Mouse (Mus musculus) adipocyte (in vitro differentiated cells): ENCODE data around the gene Pcp4l1.
"Not testable (repeated sequence)": the region's sequence is repeated elsewhere in the genome, so short reads cannot be mapped to it uniquely, and the experiment has no call there.

Experiments used
- DNase-seq: peaks from one replicate; pipeline ENCODE4 v3.0.0-alpha.2; 2016; ENCODE audit warnings: low spot score

Pcp4l1 gene

DNA sequence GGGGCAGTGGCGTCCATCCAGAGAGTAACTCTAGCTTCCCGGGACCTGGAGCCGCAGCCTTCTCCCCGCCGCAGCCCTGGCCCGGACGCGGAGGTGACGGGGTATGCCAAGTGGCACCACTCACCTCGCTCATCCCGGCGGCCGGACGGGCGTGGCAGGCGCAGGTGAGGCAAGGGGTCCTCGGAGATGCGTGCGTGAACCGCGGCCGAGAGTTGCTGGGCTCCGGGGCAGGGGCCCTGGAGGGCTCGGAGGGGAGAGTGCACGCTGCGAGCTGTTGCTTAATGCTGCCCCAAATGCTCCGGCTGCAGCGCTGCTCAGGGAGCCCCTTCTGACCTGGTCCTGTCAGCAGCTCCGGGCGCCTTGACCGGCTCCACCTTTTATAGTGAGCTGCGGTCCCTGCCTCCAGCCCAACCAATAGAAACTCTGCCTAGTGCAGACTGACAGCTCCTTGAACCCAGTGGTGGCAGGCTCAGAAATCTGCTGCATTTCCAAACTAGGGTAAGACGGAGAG, at the start of gene Pcp4l1:
Pcp4l1 (minus strand) TSS at position 382 of the 511 bp plus-strand sequence.
- no peak for DNase-seq

DNA sequence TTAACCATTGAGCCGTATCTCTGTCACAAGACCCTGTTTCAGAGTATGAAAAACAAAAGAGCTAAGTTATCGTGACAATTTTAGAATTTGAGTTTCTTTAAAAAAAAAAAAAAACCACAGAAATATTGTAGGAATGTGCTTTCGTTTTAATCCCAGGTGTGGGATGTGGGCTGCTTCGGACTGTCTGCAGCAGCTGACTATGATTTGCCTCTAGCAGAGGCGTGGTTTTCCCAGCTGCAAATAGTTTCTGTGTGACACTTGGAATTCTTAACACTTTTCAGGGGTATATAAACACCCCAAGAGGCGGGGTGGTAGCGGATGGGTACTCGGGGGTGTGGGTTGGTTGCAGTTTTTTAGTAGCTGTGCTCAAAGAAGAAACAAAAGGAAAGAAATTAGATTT, 49.3 kb upstream of the Pcp4l1 start:
- no peak for DNase-seq

DNA sequence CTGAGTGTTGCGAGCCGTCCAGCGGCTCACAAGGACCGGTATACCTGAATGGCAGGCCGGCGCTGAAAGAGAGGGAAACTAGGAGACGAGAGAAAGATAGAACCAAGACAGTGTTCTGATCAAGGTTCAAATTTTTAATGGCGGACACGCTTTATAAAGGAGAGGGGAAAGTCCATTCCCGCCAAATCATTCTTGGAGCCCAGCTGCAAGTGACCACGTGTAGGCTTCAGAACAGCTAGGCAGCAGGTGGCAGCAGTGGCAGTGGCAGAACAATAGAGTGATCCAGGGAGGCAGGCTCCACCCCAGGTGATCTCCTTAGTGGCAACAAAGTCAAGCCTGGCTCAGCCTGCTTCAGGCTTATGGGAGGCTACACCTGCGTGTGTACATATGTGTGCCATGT, 45.9 kb upstream of the Pcp4l1 start:
- not testable (repeated sequence) for DNase-seq

DNA sequence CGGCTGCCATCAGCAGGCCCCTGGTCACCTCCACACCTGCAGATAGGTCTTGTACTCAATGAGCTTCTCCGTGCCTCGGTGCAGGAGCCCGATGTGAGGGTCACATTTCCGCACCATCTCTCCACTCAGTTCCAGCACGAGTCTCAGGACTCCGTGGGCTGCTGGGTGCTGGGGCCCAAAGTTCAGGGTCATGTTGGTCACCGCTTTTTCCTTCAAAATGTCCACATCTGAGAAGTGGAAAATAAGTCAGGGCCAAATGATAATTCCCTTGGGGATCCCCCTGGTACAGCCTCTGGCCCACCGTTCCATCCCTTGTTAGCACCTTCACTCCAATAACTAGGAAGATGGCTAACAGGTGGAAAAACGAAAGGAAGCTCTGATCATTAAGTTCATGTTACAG, 44.8 kb upstream of the Pcp4l1 start:
- no peak for DNase-seq

DNA sequence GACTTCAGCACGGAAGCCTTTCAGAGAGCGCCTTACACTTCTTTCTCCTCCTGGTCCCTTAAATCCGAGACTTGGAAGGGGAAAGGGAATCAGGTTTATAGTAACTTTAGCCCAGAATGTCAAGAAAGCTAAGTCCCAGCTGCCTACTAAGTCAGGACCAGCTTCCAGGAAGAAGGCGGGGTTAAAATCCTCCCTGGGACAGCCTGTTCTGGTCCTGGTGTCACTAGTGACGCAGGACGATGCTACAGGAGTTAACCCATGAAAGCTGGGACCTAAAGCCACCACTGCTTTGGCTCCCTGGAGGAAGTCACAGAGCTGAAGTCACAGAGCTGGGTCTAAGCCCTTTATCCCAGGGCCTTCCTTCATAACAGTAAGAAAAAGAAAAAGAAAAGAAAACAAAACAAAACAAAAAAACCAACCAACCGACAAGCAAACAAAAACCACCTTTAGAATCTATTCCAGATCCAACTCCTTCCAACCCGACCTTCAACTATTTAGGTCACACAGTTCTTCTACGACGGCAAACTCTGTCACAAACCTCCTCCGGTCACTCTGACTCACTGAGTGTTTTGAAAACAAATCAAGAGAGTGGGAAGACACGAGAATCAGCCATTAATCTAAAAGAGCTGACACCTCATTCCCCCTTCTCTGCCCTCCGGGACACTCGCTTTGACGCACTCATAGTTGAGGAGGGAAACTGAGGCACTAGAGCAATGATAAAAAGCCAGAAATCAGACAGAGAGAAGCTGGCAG, 44.1 kb upstream of the Pcp4l1 start:
- DNase-seq = no peak

DNA sequence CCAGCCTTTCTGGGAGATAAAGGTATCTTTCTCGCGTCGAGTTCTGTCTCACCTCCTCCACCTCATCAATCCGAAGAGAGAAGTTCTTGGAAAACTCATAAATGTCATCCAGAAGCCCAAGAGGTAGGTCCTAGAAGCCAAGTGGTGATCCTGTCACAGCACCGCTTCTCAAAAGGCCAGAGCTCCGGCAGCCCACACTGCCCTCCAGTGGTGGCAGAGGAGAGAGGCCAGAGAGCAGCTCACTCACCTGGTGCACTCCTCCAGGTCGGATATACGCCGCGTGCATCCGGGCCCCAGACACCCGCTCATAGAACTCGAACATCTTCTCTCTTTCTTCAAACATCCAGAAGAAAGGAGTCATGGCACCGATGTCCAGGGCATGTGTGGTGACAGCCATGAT, 42.4 kb upstream of the Pcp4l1 start:
- DNase-seq = peak; percentile 62

DNA sequence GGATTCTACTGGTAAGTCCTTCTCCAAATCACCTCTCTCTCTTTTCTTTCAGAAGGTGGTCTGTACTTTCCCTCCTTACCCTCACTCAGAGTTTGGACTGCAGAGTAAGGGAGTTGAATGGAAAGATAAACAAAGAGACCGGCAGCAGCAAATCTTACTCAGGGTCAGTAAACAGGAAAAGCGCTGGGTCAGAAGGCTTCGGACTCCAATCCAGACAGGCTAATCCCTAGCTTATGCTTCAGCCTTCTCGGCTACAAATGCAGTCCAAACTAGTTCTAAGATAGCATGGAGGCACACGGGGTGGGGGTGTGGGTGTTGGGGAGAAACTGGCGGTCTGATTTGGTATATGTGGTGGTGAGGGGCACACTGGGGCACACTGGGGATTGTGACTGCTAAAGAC, 41.4 kb upstream of the Pcp4l1 start:
- DNase-seq = no peak

DNA sequence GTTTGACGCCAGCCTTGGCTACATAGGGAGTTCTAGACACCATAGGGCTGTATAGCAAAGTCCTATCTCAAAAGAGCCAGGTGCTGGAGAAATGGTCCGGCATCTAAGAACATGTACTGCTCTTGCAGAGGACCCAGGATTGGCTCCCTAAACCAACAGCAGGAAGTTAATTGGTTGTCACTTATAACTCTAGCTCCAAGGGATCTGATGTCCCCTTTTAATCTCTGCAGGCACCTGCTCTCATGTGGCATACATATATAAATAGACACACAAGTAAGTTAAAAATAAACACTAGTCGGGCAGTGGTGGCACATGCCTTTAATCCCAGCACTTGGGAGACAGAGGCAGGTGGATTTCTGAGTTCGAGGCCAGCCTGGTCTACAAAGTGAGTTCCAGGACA, 39.7 kb upstream of the Pcp4l1 start:
- DNase-seq = no peak

DNA sequence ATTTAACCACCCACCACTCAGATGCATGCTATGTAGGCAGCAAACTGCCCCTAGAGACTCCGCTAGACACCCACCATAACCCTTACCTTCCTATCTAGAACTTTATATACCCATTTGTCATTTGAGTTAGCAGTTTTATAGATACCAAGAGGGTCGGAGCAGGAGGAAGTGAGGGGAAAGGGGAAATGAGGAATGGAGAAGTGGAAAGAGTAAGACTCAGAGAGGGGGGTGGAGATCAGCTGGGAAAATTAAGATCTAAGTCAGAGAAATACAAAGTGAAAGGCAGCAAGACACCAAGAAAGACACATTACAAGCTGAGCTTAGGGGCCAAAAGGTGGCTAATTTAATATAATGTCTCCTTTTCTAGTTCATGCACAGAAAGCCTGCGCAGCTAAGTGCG, 38.5 kb upstream of the Pcp4l1 start:
- no peak for DNase-seq

DNA sequence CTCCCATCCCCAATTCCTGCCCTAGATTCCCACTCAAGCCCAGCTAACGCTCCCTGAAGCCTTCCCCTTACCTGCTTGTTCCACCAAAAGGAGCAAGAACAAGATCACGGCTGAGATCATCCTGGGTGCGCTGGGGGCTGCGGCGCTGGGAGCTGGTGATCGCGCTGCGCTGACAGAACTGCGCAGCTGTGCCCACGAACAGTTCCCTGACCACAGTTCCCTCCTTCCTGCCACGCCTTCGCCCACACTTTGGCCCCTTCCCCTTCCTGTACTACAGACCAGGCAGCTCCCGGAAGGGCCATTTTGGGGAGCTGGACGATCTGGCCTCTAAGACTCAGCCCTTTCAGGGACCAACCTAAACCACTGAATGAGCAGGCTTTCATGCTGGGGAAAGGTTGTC, 38.1 kb upstream of the Pcp4l1 start, which contains the start of gene Fcer1g:
Fcer1g (minus strand) TSS at position 240 of the 400 bp plus-strand sequence.
- no peak for DNase-seq

DNA sequence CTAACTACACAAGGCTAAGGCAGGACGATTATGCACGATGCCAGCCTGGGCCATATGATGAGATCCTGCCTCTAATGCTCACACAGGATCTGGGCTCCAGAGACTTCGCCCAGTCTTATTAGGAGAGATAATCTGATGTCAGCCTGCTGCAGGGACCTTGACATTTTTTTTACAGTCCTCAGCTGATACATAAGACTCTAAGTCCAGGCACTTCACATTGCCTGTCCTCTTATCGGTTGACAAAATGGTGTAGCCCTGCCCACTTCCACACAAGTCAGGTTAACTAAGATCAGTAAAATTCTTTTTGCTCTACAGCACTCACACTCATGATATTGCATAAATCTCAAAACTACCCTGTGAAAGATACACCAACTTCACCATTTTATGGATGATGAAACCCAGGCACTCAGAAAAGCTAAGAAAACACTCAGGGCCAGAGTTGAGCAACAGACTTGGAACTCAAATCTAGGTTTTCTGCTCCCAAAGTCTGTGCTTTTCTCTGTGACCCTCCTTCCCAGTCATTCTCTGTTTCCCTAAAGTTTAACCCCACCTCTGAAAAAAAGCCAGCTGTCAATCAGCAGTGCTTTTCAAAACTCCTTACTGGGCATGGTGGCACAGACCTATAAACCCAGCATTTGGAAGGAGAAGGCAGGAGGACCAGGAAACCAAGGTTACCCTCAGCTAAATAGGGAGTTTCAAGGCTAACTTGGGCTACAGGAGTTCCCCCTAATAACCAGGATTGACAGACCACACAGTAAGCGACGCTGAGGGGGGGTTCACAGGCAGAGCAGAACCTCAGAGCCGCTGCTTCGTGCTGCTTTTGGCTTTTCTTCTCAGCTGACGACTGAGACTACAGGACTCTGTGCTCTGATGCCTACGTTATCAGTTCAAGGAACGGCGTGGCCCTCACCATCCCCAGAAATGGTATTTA, 37.0 kb upstream of the Pcp4l1 start:
- DNase-seq = peak; percentile 89

DNA sequence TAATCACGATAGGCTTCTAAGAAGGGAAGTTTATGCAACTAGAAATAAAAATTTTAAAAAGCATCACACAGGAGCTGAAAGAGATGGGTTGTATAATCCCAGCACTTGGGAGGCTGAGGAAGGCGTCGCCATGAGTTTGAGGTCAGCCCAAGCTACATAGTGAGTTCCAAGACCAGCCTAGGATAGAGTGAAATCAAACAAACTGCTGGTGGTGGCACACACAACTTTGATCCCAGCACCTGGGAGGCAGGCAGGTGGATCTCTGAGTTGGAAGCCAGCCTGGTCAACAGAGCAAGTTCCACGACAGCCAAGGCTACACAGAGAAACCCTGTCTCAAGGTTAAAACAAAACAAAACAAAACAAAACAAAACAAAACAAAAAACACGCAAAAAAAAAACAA, 36.3 kb upstream of the Pcp4l1 start:
- no peak for DNase-seq

DNA sequence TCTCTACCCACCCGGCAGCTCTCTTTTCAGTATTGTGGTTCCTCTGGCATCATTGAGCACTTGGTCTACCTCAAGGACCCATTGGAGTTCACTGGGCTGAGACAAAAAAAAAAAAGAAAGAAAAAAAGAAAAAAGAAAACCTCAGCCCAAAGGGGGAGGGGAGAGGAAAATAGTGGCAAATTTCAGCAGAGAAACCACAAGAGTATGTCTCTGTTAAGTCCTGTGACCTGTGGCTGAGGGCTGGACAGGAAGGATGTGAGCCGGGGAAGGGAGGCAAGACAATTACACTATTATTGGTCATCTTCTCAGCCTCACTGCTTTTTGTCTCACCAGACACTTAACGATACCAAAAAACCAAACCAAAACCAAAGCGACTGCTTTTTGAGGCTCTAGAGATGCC, 35.8 kb upstream of the Pcp4l1 start:
- no peak for DNase-seq

DNA sequence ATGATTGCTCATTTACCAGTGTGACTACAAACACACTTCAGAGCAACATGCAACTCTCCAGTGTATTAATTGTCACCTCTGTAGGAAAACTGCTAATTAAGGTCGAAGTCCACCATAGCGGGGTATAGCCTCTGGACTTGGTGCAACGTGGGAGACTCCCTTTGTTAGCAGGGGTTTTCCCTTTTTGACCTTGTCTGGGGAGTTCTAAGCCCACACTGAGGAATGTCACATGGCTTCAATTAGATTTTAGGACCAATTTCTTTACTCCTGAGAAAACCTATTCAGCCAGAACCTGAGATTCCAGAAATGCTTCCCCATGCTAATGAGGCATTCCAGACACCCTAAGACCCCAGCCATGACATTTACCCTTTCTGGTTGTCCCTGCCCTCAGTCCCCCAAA, 34.1 kb upstream of the Pcp4l1 start:
- DNase-seq = no peak

DNA sequence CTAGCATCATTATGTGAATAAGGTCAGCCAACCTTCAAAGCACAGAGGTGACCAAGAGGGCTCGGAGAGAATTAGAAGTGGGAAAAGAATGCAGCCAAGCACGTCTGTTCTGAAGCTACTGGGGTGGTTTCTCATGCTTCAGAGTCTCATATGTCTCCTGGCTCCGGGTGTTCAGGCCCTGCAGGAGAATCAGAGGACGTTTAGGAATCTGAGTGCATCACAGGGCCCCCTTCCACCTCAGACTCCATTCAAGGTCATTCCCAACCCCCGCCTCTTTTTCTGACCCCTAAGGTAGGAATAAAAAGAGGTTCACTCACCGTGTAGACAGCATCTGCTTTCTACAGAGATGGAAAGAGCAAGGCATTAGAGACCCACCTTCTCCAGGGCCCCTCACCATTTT, 33.7 kb upstream of the Pcp4l1 start:
- no peak for DNase-seq

DNA sequence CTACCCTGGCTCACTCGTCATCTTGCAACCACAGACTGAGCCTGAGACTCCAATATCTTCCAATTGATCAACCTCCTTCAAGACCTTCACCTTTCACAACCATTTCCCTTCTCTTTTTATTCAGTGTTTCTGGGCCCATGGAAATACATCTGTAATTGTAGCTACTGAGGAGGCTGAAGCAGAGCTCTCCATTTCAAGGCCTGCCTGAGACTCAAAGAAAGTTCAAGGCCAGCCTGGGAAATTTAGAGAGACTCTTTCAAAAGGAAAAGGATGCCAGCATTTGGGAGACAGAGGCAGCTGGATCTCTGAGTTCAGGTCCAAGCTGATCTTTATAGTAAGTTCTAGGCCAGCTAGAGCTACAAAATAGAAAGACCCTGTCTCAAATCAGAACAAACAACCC, 31.8 kb upstream of the Pcp4l1 start:
- DNase-seq = no peak

DNA sequence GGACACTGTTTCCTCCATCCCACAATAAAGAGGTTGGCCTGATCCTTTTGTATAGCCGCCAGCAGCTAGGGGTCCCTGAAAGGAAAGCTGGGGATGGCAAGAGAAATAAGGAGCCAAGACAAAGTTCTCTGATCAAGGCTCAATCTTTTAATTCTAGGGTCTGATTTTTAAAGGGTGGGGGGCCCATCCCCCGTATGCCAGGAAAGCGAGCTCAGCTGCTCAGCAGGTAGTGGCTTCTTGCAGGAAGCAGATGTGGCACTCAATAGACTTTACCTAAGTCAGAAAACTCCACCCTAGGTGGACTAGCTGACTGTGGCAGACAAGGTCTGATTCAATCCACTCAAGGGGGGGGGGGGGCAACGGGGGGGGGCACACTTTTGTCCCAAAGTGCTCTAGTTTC, 30.7 kb upstream of the Pcp4l1 start:
- DNase-seq = no peak

DNA sequence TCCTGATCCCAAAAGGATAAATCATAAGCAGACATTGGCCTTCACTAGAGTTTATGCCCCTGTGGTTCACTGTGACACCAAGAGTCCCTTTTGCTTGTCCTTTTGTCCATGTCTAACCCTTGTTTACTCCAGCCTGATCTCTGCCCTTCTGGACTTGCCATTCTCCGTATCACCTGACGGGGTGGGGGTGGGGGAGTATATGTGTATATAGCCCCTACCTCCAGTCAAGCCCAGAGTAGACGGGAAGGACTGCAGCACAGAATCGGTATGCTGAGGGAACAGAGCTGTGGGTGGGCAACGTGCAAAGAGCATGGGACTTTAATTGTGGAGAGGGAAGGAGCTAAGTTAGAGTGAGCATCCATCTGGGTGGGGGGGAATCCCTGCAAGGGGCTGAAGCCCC, 28.8 kb upstream of the Pcp4l1 start, which contains the start of gene Apoa2:
Apoa2 (plus strand) TSS at position 198 of the 400 bp plus-strand sequence.
- DNase-seq = no peak

DNA sequence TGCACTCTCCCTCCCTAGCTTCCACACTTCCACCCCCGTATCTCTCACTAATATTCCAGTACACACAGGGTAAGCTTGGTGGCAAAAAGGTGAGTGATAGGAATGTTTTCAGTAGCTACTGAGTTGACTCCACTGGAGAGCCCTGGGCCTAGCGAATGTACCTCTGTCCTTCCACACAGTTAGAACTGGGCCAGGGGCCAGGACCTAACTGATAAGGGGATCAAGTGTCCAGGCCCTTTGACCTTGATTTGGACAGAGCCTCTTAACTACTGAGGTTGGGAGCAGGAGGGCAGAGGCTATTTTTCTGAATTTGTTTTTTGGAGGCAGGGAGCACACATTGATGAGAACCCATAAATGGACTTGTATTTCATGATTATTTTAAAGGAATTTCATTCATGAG, 27.7 kb upstream of the Pcp4l1 start:
- DNase-seq = peak; percentile 54

DNA sequence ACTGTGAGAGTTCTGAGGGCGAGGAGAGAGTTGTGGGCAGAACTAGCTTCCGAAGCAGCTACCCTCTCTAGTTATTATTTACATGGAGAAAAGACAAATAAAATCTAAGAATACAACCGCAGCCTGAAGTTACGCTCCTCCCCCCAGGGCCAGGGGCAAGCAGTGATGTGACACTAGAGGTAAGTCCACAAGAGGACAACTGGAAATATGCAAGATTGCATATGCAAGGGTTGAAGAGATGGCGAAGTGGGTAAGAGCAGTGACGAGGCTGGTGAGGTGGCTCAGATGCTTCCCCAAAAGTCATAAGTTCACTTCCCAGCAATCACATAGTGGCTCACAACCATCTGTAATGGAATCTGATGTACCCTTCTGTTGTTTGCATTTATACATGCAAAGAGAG, 27.1 kb upstream of the Pcp4l1 start:
- DNase-seq = no peak

DNA sequence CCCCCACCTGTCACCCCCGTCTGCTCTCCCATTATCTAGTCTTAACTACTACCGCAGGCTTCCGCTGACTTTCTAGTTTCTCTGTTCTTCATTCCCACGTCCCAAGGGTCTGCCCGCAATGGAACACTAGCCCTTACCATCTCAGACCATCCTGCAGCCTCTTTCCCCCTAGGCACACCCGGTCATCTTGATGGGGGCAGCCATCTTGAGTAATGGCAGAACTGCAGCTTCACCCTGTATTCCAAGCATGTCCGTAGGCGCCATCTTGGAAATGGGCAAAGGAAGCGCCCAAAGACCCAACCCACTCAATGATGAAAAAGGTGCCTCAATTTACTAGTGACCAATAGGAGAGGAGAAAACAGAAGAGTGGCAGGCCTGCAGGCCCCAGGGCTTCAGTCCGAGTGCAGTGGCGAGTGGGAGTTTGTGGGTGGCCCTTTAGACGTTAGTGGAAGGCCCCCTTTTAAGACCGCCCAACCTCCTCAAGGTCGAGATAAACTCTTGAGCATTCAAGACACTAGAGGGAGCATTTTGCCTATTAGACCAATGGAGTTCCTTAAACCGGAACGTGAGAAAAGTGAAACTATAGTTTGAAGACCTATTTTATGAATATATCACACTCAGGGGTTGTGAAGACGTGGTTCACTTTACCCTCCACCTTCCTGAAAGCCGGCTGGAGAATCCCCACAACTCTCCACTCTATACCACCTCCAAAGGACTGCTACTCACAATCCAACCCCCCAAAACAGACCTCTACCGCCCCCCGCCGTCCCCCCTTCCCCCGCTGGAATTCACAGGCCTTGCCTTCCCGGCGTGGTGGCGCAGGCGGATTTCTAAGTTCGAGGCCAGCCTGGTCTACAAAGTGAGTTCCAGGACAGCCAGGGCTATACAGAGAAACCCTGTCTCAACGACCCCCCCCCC, 26.4 kb upstream of the Pcp4l1 start, which contains the start of gene Tomm40l:
Tomm40l (minus strand) TSS at position 277 of the 918 bp plus-strand sequence.
- peak; percentile 99 for DNase-seq
